Mouse (Mus musculus): Measurements from ENCODE around the gene Tlr13. TPM values are rescaled to one million over a fixed set of nuclear protein-coding genes. Genes with fewer than 3 reads are reported as not detected.

Tlr13 gene
- polyA plus RNA-seq, 1 experiment from 2014 or later = 0.42 TPM

- Histone ChIP-seq H3K4me3 (no peak overlapping the region), H3K4me2 (replicated peaks) (no peak overlapping the region), H3K27me3 (no peaks in the 10 kb centered on the region), H3K36me3 (no peaks in the 10 kb centered on the region), H3K9ac (no peak overlapping the region), H3K9me3 (no peaks in the 10 kb centered on the region), H3K4me1 (no peaks in the 10 kb centered on the region), H3K27ac (no peak overlapping the region)
- no peak for ATAC-seq (ENCODE audit: insufficient number of reproducible peaks, insufficient read depth, low FRiP score, low TSS enrichment)
- WGBS = 72% methylated on average over 3 of the region's 3 CpGs
These were observed 6.5 kb downstream of the Tlr13 start for GRCm38 (mm10) chrX:106149460-106149859.

GRCm38 (mm10) chrX:106154180-106154586 lies 11.2 kb downstream of the Tlr13 start:
- Histone ChIP-seq H3K36me3 (no peaks in the 10 kb centered on the region), H3K4me2 (replicated peaks) (no peak overlapping the region), H3K9me3 (no peaks in the 10 kb centered on the region), H3K4me3 (no peak overlapping the region), H3K27me3 (no peaks in the 10 kb centered on the region), H3K27ac (no peak overlapping the region), H3K9ac (no peak overlapping the region), H3K4me1 (no peaks in the 10 kb centered on the region)
- ATAC-seq (ENCODE audit: insufficient number of reproducible peaks, insufficient read depth, low FRiP score, low TSS enrichment) = no peak

- Histone ChIP-seq H3K4me3 (no peak overlapping the region), H3K27ac (no peak overlapping the region), H3K4me1 (no peaks in the 10 kb centered on the region), H3K9me3 (no peaks in the 10 kb centered on the region), H3K4me2 (replicated peaks) (no peak overlapping the region), H3K9ac (no peak overlapping the region), H3K27me3 (no peaks in the 10 kb centered on the region), H3K36me3 (no peaks in the 10 kb centered on the region)
- ATAC-seq (ENCODE audit: insufficient number of reproducible peaks, insufficient read depth, low FRiP score, low TSS enrichment) = no peak
- WGBS = 78% methylated on average over 4 of the region's 4 CpGs
These were observed 12.9 kb downstream of the Tlr13 start for GRCm38 (mm10) chrX:106155892-106156291.

- ATAC-seq (ENCODE audit: insufficient number of reproducible peaks, insufficient read depth, low FRiP score, low TSS enrichment) = no peak
- Histone ChIP-seq H3K9me3 (no peaks in the 10 kb centered on the region), H3K9ac (no peak overlapping the region), H3K4me3 (no peak overlapping the region), H3K4me2 (replicated peaks) (no peak overlapping the region), H3K4me1 (no peaks in the 10 kb centered on the region), H3K27ac (no peak overlapping the region), H3K27me3 (no peaks in the 10 kb centered on the region), H3K36me3 (no peaks in the 10 kb centered on the region)
- 59% methylated on average over 5 of the region's 5 CpGs for WGBS
These were observed 21.0 kb downstream of the Tlr13 start for GRCm38 (mm10) chrX:106163995-106164394.

GRCm38 (mm10) chrX:106164555-106164954 lies 21.6 kb downstream of the Tlr13 start:
- no peak overlapping the region for H3K4me3 ChIP-seq
- no peaks in the 10 kb centered on the region for H3K36me3 ChIP-seq
- H3K4me2 ChIP-seq (replicated peaks) = no peak overlapping the region
- H3K9me3 ChIP-seq = no peaks in the 10 kb centered on the region
- 70% methylated on average over 5 of the region's 5 CpGs for WGBS
- no peak for ATAC-seq (ENCODE audit: insufficient number of reproducible peaks, insufficient read depth, low FRiP score, low TSS enrichment)
- H3K4me1 ChIP-seq = no peaks in the 10 kb centered on the region
- H3K27ac ChIP-seq = no peak overlapping the region
- H3K27me3 ChIP-seq = no peaks in the 10 kb centered on the region
- no peak overlapping the region for H3K9ac ChIP-seq

GRCm38 (mm10) chrX:106165089-106165488 lies 22.1 kb downstream of the Tlr13 start:
- no peaks in the 10 kb centered on the region for H3K4me1 ChIP-seq
- no peak overlapping the region for H3K4me3 ChIP-seq
- no peaks in the 10 kb centered on the region for H3K9me3 ChIP-seq
- H3K27me3 ChIP-seq = no peaks in the 10 kb centered on the region
- no peak overlapping the region for H3K27ac ChIP-seq
- H3K9ac ChIP-seq = no peak overlapping the region
- 86% methylated on average over 1 of the region's 1 CpGs for WGBS
- ATAC-seq (ENCODE audit: insufficient number of reproducible peaks, insufficient read depth, low FRiP score, low TSS enrichment) = no peak
- H3K36me3 ChIP-seq = no peaks in the 10 kb centered on the region
- H3K4me2 ChIP-seq (replicated peaks) = no peak overlapping the region

- WGBS = 29% methylated on average over 18 of the region's 18 CpGs
- no peak overlapping the region; the same call in 1 of the 2 replicates for H3K9ac ChIP-seq
- peak; percentile 79; the same call in 1 of the 2 replicates for ATAC-seq (ENCODE audit: insufficient number of reproducible peaks, insufficient read depth, low FRiP score, low TSS enrichment)
These were observed 28.3 kb downstream of the Tlr13 start for GRCm38 (mm10) chrX:106171106-106171852.

GRCm38 (mm10) chrX:106171853-106172154 lies 28.8 kb downstream of the Tlr13 start:
- H3K9me3 ChIP-seq = no peaks in the 10 kb centered on the region
- H3K27ac ChIP-seq = no peak overlapping the region
- peak overlapping the region; percentile 39 for H3K4me2 ChIP-seq (replicated peaks)
- 61% methylated on average over 6 of the region's 6 CpGs for WGBS
- no peaks in the 10 kb centered on the region for H3K4me1 ChIP-seq
- no peaks in the 10 kb centered on the region for H3K27me3 ChIP-seq
- H3K4me3 ChIP-seq = 0 out of 2 replicates have a peak overlapping the region, but pooled peaks have one; percentile 12
- no peaks in the 10 kb centered on the region for H3K36me3 ChIP-seq
- no peak for ATAC-seq (ENCODE audit: insufficient number of reproducible peaks, insufficient read depth, low FRiP score, low TSS enrichment)
- no peak overlapping the region; the same call in 1 of the 2 replicates for H3K9ac ChIP-seq

More at GRCm38 (mm10) chrX:106171106-106171852, 28.3 kb downstream of the Tlr13 start:
- no peaks in the 10 kb centered on the region for H3K4me1 ChIP-seq
- peak overlapping the region; percentile 39 for H3K4me2 ChIP-seq (replicated peaks)
- no peaks in the 10 kb centered on the region for H3K27me3 ChIP-seq
- 0 out of 2 replicates have a peak overlapping the region, but pooled peaks have one; percentile 12 for H3K4me3 ChIP-seq
- H3K36me3 ChIP-seq = no peaks in the 10 kb centered on the region
- no peaks in the 10 kb centered on the region for H3K9me3 ChIP-seq
- H3K27ac ChIP-seq = no peak overlapping the region

GRCm38 (mm10) chrX:106176331-106176730 lies 33.3 kb downstream of the Tlr13 start:
- Histone ChIP-seq H3K9me3 (no peaks in the 10 kb centered on the region), H3K27ac (no peak overlapping the region), H3K4me3 (no peak overlapping the region), H3K27me3 (no peaks in the 10 kb centered on the region), H3K36me3 (no peaks in the 10 kb centered on the region), H3K9ac (no peak overlapping the region), H3K4me2 (replicated peaks) (no peak overlapping the region), H3K4me1 (no peaks in the 10 kb centered on the region)
- no peak for ATAC-seq (ENCODE audit: insufficient number of reproducible peaks, insufficient read depth, low FRiP score, low TSS enrichment)
- WGBS = 49% methylated on average over 9 of the region's 9 CpGs

- WGBS = 33% methylated on average over 4 of the region's 4 CpGs
- H3K27ac ChIP-seq = no peak overlapping the region
These were observed 41.3 kb downstream of the Tlr13 start for GRCm38 (mm10) chrX:106184279-106184678.

GRCm38 (mm10) chrX:106185706-106186105 lies 42.7 kb downstream of the Tlr13 start:
- no peak overlapping the region for H3K4me3 ChIP-seq
- peaks cover 4% of the 10 kb centered on the region; the same call in 1 of the 2 replicates for H3K27me3 ChIP-seq
- no peak overlapping the region for H3K9ac ChIP-seq
- H3K27ac ChIP-seq = peak overlapping the region; percentile 92
- no peaks in the 10 kb centered on the region for H3K36me3 ChIP-seq
- H3K4me2 ChIP-seq (replicated peaks) = 0 out of 2 replicates have a peak overlapping the region, but pooled peaks have one; percentile 7
- H3K4me1 ChIP-seq = peaks cover 12% of the 10 kb centered on the region
- no peaks in the 10 kb centered on the region for H3K9me3 ChIP-seq
- ATAC-seq (ENCODE audit: insufficient number of reproducible peaks, insufficient read depth, low FRiP score, low TSS enrichment) = peak; percentile 69; the same call in 1 of the 2 replicates
- WGBS = 11% methylated on average over 5 of the region's 5 CpGs

More at GRCm38 (mm10) chrX:106184279-106184678, 41.3 kb downstream of the Tlr13 start:
- Histone ChIP-seq H3K4me1 (peaks cover 9% of the 10 kb centered on the region), H3K4me2 (replicated peaks) (no peak overlapping the region), H3K36me3 (no peaks in the 10 kb centered on the region), H3K4me3 (no peak overlapping the region), H3K27me3 (peaks cover 4% of the 10 kb centered on the region; the same call in 1 of the 2 replicates), H3K9me3 (no peaks in the 10 kb centered on the region), H3K9ac (no peak overlapping the region)
- no peak for ATAC-seq (ENCODE audit: insufficient number of reproducible peaks, insufficient read depth, low FRiP score, low TSS enrichment)
